Mouse (Mus musculus): ENCODE measurements at regions not wholly inside any gene's neighbourhood (a gene's known extent, or its start where the extent isn't known, plus 50 kb on each side); places are given as distances from the start of the nearest gene placed in this dataset.

GRCm38 (mm10) chr13:92919882-92920281 lies 75.3 kb downstream of the Mtx3 start:
- no peak for TF ChIP-seq CTCF (IDR thresholded peaks at IDR 0.05; ENCODE audit: low read depth)
- TF ChIP-seq EP300 (optimal IDR thresholded peaks at IDR 0.05) = no peak

All from stomach, postnatal 0 days (tissue).